31 mouse cellular contexts compared by ENCODE assay signal in genomic region chr1:51089803-51090202, GRCm38 (mm10).
"Had no signal": no experiment of that assay in that cellular context is flagged by ENCODE, and none has a peak within 500 bp of the region (broad histone marks: within the 10 kb centered on the region; RNA-seq: fewer than 3 reads in every experiment).

No protein-coding gene starts in this region.

- H3K9me3 ChIP-seq: limb, embryonic 10.5 days; limb, embryonic 12.5 days; limb, embryonic 13.5 days; limb, embryonic 15.5 days; liver, embryonic 12.5 days; liver, embryonic 13.5 days; liver, embryonic 15.5 days; lung, embryonic 15.5 days; megakaryocyte, embryonic 14.5 days; midbrain, embryonic 10.5 days; midbrain, embryonic 12.5 days; midbrain, embryonic 13.5 days; midbrain, embryonic 15.5 days had no signal

- DNase-seq: left cerebral cortex, postnatal 4 days; liver; liver, embryonic 13.5 days; liver, postnatal 0 days; lung, adult 18-20 months; lung, adult 2 months; lung, embryonic 14.5 days; lung, postnatal 10 days; lung, postnatal 14 days; lung, postnatal 36 days; lung, postnatal 4 days; midbrain, embryonic 14.5 days had no signal

- ATAC-seq: liver, embryonic 12.5 days; liver, postnatal 0 days; midbrain, embryonic 13.5 days; midbrain, embryonic 15.5 days; midbrain, embryonic 16.5 days had no signal

- H3K4me1 ChIP-seq: limb, embryonic 10.5 days; limb, embryonic 12.5 days; limb, embryonic 13.5 days; limb, embryonic 15.5 days; liver, embryonic 12.5 days; liver, embryonic 13.5 days; liver, embryonic 15.5 days; lung, embryonic 15.5 days; midbrain, embryonic 12.5 days; midbrain, embryonic 13.5 days; midbrain, embryonic 15.5 days had no signal

- H3K4me2 ChIP-seq: limb, embryonic 12.5 days; limb, embryonic 13.5 days; limb, embryonic 15.5 days; liver, embryonic 11.5 days; liver, embryonic 12.5 days; liver, embryonic 13.5 days; liver, embryonic 15.5 days; lung, embryonic 14.5 days; lung, embryonic 15.5 days; midbrain, embryonic 11.5 days; midbrain, embryonic 12.5 days; midbrain, embryonic 13.5 days; midbrain, embryonic 15.5 days had no signal

- H3K27ac ChIP-seq: left cerebral cortex, adult 2 months; limb, embryonic 10.5 days; limb, embryonic 12.5 days; limb, embryonic 13.5 days; limb, embryonic 15.5 days; liver, embryonic 12.5 days; liver, embryonic 13.5 days; liver, embryonic 14.5 days; liver, embryonic 15.5 days; lung, embryonic 15.5 days; macrophage; midbrain, embryonic 10.5 days; midbrain, embryonic 12.5 days; midbrain, embryonic 13.5 days; midbrain, embryonic 15.5 days had no signal

- H3K9ac ChIP-seq: limb, embryonic 12.5 days; limb, embryonic 13.5 days; limb, embryonic 15.5 days; liver, embryonic 12.5 days; liver, embryonic 13.5 days; liver, embryonic 14.5 days; liver, embryonic 15.5 days; liver, postnatal 0 days; lung, embryonic 14.5 days; lung, embryonic 15.5 days; midbrain, embryonic 12.5 days; midbrain, embryonic 13.5 days; midbrain, embryonic 15.5 days had no signal

- H3K36me3 ChIP-seq: limb, embryonic 10.5 days; limb, embryonic 12.5 days; limb, embryonic 13.5 days; limb, embryonic 15.5 days; liver, embryonic 12.5 days; liver, embryonic 13.5 days; liver, embryonic 15.5 days; lung, embryonic 15.5 days; midbrain, embryonic 10.5 days; midbrain, embryonic 12.5 days; midbrain, embryonic 13.5 days; midbrain, embryonic 15.5 days had no signal

- H3K27me3 ChIP-seq: limb, embryonic 12.5 days; limb, embryonic 13.5 days; limb, embryonic 15.5 days; liver, embryonic 12.5 days; liver, embryonic 13.5 days; liver, embryonic 15.5 days; lung, embryonic 15.5 days; megakaryocyte, embryonic 14.5 days; midbrain, embryonic 12.5 days; midbrain, embryonic 13.5 days; midbrain, embryonic 15.5 days had no signal

- H3K4me3 ChIP-seq: left cerebral cortex, adult 2 months; limb, embryonic 10.5 days; limb, embryonic 12.5 days; limb, embryonic 13.5 days; limb, embryonic 15.5 days; liver, embryonic 12.5 days; liver, embryonic 13.5 days; liver, embryonic 15.5 days; lung, embryonic 15.5 days; megakaryocyte, embryonic 14.5 days; midbrain, embryonic 10.5 days; midbrain, embryonic 12.5 days; midbrain, embryonic 13.5 days; midbrain, embryonic 15.5 days; myocyte had no signal
